Mouse (Mus musculus) kidney, postnatal 36 days (tissue): ENCODE results near the gene Abraxas2.

Source experiments
- DNase-seq, 2 experiments: peaks; one replicate each; pipeline ENCODE4 v3.0.0; 2021 to 2022; ENCODE audit warnings: mixed read lengths in 2 of 2

Abraxas2 gene

GRCm38 (mm10) chr7:132856083-132856482, 2.9 kb upstream of the Abraxas2 start:
- no peak for DNase-seq

GRCm38 (mm10) chr7:132858043-132858608, 899 bp upstream of the Abraxas2 start:
- DNase-seq = no peak

- DNase-seq = no peak
These were observed 7.3 kb downstream of the Abraxas2 start for GRCm38 (mm10) chr7:132866316-132866715.

GRCm38 (mm10) chr7:132873043-132873442, 14.0 kb downstream of the Abraxas2 start:
- no peak for DNase-seq

- DNase-seq = peak; percentile 69 to 87
These were observed 16.5 kb downstream of the Abraxas2 start for GRCm38 (mm10) chr7:132875391-132876086.

- no peak for DNase-seq
These were observed 21.3 kb downstream of the Abraxas2 start for GRCm38 (mm10) chr7:132880276-132880675.

- DNase-seq = peak in 1 of 2 experiments; percentile 49
These were observed 23.3 kb downstream of the Abraxas2 start for GRCm38 (mm10) chr7:132882343-132882742.

- no peak for DNase-seq
These were observed 25.0 kb downstream of the Abraxas2 start for GRCm38 (mm10) chr7:132884031-132884430.

- DNase-seq = no peak
These were observed 28.2 kb downstream of the Abraxas2 start for GRCm38 (mm10) chr7:132887019-132887804.

GRCm38 (mm10) chr7:132888052-132888451, 29.0 kb downstream of the Abraxas2 start:
- no peak for DNase-seq

GRCm38 (mm10) chr7:132888518-132889249, 29.7 kb downstream of the Abraxas2 start:
- no peak for DNase-seq

- no peak for DNase-seq
These were observed 30.7 kb downstream of the Abraxas2 start for GRCm38 (mm10) chr7:132889691-132890090.

GRCm38 (mm10) chr7:132890201-132890600, 31.2 kb downstream of the Abraxas2 start:
- no peak for DNase-seq

GRCm38 (mm10) chr7:132891561-132892310, 32.7 kb downstream of the Abraxas2 start:
- peak in 1 of 2 experiments; percentile 44 for DNase-seq

GRCm38 (mm10) chr7:132892311-132892661, 33.3 kb downstream of the Abraxas2 start:
- DNase-seq = no peak

- DNase-seq = no peak
These were observed 33.8 kb downstream of the Abraxas2 start for GRCm38 (mm10) chr7:132892806-132893205.

- DNase-seq = no peak
These were observed 34.3 kb downstream of the Abraxas2 start for GRCm38 (mm10) chr7:132893336-132893735.

GRCm38 (mm10) chr7:132894841-132895555, 36.0 kb downstream of the Abraxas2 start:
- DNase-seq = peak; percentile 46 to 60

GRCm38 (mm10) chr7:132896206-132896815, 37.3 kb downstream of the Abraxas2 start:
- DNase-seq = peak; percentile 35 to 65

- DNase-seq = no peak
These were observed 38.2 kb downstream of the Abraxas2 start for GRCm38 (mm10) chr7:132897258-132897657.

- DNase-seq = peak in 1 of 2 experiments; percentile 65
These were observed 39.2 kb downstream of the Abraxas2 start for GRCm38 (mm10) chr7:132898234-132898633.
